Mouse (Mus musculus) monocyte, adult 5-6 weeks (primary cell): Measurements from ENCODE around the gene Mob3c. TPM values are rescaled to one million over a fixed set of nuclear protein-coding genes. Genes with fewer than 3 reads are reported as not detected.

Experiments
- ATAC-seq: fragments of 153-309, 156-312 bp; replicated peaks from 2 replicates; pipeline ENCODE4 v1.8.0; 2017; ENCODE audit warnings: mild to moderate bottlenecking; ENCODE audit not compliant: low TSS enrichment, insufficient number of reproducible peaks, severe bottlenecking, poor library complexity, low FRiP score
- total RNA-seq: library from RNA; stranded (forward); fragments of 200-1000, 200-491, 200-594 nt; gene quantifications from 3 replicates; pipeline ENCODE4 v1.2.3, GENCODE M21; 2017

Gene Mob3c
- total RNA-seq, 1 experiment from 2014 or later = 17.7 TPM

DNA sequence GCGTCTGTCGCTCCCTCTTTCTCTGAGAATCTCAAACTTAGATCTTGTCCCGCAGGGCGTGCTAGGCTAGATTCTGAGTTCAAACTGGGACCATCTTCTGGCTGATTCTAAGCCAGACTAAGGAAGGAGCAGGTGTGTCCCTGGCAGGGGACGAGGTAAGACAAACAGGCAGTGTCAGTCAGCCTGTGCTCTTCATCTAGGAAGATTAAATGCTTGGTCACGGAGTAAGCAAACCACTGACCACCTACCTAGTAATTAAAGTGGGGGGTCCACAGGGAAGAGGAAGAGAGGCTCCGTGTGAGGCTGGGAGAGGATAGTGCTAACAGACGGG, 645 bp downstream of the Mob3c start:
- no peak for ATAC-seq

- no peak for ATAC-seq
Measured at GRCm38 (mm10) chr4:115830491-115830890, 2.6 kb downstream of the Mob3c start.

DNA sequence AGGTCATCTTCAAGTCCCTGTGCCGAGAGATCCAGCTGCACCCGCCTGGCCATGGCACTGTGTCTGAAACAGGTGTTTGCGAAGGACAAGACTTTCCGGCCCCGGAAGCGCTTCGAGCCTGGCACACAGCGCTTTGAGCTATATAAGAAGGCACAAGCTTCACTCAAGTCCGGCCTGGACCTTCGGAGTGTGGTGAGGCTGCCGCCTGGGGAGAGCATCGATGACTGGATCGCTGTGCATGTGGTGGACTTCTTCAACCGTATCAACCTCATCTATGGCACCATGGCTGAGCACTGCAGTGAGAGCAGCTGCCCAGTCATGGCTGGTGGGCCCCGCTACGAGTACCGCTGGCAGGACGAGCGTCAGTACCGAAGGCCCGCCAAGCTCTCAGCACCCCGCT, 3.3 kb downstream of the Mob3c start:
- no peak for ATAC-seq

GRCm38 (mm10) chr4:115832040-115832439, 4.1 kb downstream of the Mob3c start:
- ATAC-seq = no peak

DNA sequence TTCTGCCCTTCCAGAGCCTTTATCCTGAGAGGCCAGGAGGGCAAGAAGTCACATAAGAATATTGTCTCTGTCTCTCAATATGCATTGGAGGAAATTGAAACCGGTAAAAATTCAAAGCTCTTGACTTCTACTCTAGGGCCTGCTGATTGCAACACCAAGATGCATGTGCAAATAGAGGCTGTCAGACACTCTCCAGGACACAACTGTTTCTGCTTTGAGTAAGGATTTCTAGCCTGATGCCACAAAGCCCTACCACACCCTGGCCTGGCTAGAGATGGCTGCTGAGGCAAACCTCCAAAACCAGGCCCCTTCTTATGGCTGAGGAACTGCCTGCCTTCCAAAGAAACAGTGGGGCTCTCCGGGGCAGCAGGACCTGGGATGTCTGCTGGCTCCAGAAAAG, 7.7 kb downstream of the Mob3c start:
- no peak for ATAC-seq

DNA sequence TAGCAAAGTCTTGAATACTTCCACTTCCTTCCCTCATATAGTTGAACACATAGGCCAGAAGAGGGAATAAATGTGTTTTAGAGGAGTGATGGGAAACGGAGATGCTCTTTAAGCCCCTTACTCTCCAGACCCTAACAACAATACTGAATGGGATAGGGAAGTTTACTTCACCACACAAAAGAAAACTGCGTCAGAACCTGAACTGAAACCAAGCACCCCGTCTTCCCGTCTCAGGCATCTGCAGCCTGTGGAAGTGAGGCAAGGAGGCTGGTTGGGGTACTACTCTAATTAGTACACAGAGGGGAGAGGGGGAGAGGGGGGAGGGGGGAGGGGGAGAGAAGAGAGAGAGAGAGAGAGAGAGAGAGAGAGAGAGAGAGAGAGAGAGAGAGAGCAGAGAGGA, 10.3 kb downstream of the Mob3c start:
- no peak for ATAC-seq

DNA sequence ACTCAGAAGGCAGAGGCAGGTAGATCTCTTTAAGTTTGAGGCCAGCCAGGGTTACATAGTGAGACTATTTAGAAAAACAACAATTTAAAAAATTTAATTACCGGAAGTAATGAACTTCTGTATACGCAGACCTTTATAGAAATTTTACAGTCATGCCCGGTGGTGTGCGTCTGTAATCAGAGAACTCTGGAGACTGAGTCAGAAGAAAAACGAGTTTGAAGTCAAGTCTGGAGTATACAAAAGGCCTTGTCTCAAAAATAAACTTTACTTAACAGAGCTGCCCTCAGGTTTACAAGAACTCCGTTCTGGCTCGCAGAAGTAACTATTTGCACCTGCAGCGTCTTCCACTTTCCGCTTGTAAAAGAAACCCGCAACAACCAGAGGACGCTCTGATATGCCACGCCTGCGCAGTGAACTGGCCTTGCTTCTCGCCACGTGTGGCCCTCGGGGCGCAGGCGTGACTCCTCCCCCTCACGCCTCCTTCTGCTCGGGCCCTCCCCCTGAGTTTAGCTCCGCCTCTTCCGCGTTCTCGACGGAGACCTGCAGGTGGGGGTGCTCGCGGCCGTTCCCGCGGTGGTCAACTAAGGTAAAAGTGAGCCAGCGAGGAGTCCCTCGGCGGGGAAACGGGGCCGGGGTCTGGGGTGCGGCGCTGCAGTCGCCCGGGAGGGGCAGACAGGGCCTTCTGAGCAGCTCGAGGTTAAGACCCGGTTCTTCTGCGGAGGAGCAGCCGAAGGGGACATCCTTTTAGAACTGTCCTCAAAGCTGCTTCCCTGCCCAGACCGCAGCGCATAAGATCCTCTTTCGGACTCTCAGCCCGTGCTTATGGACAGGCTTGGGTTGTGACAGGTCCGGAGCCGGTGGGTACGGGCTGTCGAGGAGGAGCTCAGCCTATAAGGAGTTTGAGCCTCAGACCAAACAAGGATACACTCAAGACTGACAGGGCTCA, 11.1 kb downstream of the Mob3c start, which contains the start of gene Mknk1:
Gene Mknk1 (plus strand): TSS at position 503 of the 946 bp plus-strand sequence.
- ATAC-seq = peak; percentile 93

- no peak for ATAC-seq
Measured at GRCm38 (mm10) chr4:115839956-115840355, 12.1 kb downstream of the Mob3c start.

DNA sequence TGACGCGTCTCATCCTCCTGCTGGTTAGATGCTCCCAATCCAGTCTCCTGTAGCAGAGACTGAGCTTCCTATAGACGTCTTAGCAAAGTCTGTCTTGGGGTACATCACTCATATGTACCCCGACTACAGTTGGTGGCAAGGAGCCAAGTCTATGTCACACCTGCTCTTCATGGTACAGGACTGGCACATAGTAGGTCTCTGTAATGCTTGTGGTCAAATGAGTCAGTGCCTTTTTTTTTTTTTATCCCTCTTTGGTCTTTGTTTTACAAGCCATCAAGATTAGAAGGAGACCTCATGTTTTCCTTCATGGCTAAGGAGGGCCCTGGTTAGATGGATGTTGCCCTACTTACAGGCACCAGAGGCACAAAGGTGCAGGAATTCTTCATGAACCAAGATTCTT, 12.9 kb downstream of the Mob3c start:
- ATAC-seq = no peak

DNA sequence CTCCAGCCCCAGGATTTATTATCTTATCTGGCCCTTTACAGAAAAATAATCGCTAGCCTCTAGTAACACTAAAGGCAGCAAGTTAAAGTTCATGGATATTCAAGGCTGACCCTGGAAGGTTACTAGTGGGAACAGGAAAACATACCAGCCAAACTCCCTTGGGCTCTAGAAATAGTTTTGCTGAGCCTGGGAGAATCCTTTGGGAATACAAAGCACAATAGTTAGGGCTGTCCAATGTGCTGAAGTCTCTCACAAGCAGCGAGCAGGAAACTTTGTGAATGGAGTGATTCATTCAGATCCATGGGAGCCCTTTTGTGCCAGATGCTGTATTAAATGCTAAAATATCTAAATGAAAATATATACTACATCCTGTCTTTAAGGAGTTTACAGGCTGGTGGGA, 18.8 kb downstream of the Mob3c start:
- ATAC-seq = no peak

DNA sequence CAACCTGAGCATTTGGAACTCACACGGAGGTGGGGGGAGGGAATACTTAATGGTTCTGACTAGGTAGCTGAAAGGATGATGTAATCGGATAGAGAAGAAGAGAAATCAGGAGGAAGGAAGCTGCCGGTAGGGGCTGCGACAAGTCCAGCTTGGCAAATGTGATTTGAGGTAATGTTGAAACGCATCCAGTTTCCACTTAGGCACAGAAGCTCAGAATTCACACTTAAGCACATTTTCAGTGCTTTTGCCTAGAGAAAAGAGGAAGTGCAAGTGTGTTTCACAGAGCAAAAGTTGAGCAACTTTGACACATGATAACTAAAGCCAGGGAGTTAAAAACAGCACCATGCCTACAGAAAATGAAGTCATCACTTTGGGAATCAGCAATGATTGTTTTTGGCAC, 19.5 kb downstream of the Mob3c start:
- peak; percentile 80 for ATAC-seq

- no peak; the same call in 1 of the 2 replicates for ATAC-seq
Measured at GRCm38 (mm10) chr4:115848083-115848482, 20.2 kb downstream of the Mob3c start.

DNA sequence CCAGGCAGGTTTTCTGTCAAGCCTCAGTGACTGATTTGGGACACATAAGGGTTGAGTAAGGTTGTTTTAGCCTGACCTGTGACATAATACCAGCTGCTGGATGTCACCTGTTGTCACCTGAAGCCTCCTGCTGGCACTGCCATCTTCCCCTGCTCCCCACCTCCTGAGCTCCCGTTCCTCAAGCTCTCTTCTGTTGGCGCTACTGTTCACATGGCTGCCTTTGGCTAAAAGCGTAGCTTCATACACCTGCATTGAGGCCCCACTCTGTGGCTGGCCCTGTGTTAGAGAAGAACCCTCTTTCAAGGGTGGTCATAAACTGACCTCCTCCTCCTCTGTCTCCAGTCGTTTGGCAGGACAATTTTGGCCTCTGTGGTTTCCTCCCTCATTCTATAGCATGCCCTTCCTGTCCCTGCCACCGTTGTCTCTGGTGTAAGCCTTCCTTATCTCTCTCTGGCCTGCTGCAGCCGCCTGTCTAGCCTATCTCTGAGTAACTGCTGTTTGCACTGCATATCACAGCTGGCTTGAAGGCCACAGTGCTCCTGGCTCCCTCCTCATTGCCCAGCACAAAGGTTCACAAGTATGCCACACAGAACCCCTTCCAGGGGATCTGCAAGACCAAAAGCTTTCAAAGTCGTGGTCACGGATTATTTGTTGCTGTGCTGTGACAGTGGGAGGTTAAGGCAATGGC, 21.2 kb downstream of the Mob3c start:
- no peak for ATAC-seq

- ATAC-seq = no peak
Measured at GRCm38 (mm10) chr4:115850111-115850510, 22.2 kb downstream of the Mob3c start.

GRCm38 (mm10) chr4:115850631-115851030, 22.7 kb downstream of the Mob3c start:
- no peak for ATAC-seq

GRCm38 (mm10) chr4:115851569-115851968, 23.7 kb downstream of the Mob3c start:
- ATAC-seq = no peak

- no peak for ATAC-seq
Measured at GRCm38 (mm10) chr4:115855100-115855499, 27.2 kb downstream of the Mob3c start.

DNA sequence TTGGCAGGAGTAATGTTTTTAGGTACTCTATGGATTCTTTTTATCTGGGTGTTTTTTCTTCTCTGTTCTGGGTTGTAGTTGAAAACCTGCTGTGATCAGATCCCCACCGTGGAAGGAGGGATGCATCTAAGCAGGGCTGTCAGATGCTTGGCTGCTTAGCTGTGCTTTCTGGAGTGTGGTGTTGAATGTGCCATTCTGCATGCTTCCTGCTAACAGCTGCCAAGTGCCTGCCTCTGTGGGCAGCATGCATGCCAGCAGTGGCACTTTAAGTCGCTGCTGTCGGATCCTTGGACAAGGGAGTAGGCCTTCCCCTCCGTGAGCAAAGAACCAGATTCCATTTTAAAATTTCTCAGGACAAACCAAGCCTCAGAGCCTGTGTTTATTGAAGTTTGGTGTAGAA, 27.7 kb downstream of the Mob3c start:
- ATAC-seq = no peak

DNA sequence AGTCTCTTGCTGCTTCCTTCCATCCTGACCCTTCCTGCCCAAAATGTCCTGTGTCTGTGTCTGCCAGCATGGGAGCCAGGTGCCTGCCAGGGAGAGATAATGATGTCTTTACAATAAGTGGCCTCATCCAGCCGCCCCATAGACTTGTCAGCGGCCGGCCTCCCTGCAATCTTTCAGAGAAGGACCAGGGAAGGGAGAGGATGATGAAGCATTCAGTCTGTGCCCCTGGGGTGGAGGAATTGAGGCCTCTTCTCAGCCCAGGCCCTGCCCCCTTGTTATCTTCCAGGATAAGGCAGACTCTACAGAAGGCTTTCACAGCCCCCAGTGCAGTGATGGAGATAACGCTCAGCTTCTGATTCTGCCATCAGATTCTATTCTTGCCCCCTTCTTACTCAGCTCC, 28.4 kb downstream of the Mob3c start:
- no peak for ATAC-seq

GRCm38 (mm10) chr4:115857293-115857883, 29.5 kb downstream of the Mob3c start:
- ATAC-seq = peak; percentile 91
